Mouse (Mus musculus): Measurements from ENCODE around the gene Tnp2. TPM values are rescaled to one million over a fixed set of nuclear protein-coding genes. Genes with fewer than 3 reads are reported as not detected.
A peak's percentile ranks its signal among the peaks of the same experiment; 100 is the strongest.

Tnp2 gene
- polyA plus RNA-seq, 1 experiment from 2014 or later: not detected

DNA sequence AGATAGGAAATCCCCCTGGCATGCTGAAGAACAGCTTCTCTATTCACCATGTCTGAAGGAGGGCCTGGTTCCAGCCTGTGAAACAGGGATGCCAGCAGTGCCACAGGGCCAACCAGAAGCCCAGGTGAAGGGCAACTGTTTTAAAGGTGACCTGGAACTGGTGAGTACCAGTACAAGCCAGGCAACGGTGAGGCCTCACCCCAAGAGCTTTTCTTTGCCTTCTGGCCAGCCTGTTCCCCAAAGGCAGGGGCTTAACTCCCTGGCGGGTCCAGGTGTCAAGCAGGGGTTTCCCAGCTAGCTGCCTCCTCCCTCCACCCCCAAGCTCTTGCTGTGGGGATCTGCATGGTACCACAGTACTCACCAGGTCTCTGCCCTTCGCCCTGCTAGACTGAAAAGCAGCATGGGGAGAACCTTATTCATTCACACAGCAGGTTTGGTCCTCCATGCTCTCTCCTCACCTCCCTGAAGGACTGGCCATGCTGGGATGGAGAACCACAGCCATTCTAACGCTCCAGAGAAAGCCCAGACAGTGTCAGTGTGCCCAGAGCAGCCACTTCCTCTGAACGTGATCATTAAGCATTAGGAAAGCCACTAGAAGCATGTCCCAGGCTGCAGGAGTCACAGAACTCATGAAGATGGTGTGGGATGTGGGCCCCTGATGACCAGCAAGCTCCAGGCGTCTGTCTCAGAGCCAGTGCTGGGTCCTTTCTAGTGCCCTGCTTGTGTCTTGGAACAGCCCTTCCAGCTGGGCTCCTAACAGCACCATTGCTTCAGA, 5.9 kb downstream of the Tnp2 start:
- Histone ChIP-seq H3K36me3 (no peaks in the 10 kb centered on the region), H3K4me2 (peak overlapping the region; percentile 97), H3K4me3 (peak overlapping the region; percentile 85), H3K27ac (peak overlapping the region; percentile 74), H3K9ac (peak overlapping the region; percentile 37), H3K27me3 (no peaks in the 10 kb centered on the region), H3K9me3 (replicated peaks) (no peaks in the 10 kb centered on the region), H3K4me1 (replicated peaks) (peaks cover 68% of the 10 kb centered on the region)
- ATAC-seq (replicated peaks; ENCODE audit: insufficient number of reproducible peaks, insufficient read depth, low FRiP score, low read depth): no peak
- 43% methylated on average over 6 of the region's 6 CpGs for WGBS

- Histone ChIP-seq H3K9ac (peak overlapping the region; percentile 17; the same call in 1 of the 2 replicates), H3K27me3 (no peaks in the 10 kb centered on the region), H3K4me2 (peak overlapping the region; percentile 97), H3K36me3 (no peaks in the 10 kb centered on the region), H3K27ac (peak overlapping the region; percentile 74), H3K4me3 (peak overlapping the region; percentile 85; the same call in 1 of the 2 replicates), H3K9me3 (replicated peaks) (no peaks in the 10 kb centered on the region), H3K4me1 (replicated peaks) (peaks cover 65% of the 10 kb centered on the region)
- WGBS: 24% methylated on average over 9 of the region's 9 CpGs
- no peak for ATAC-seq (replicated peaks; ENCODE audit: insufficient number of reproducible peaks, insufficient read depth, low FRiP score, low read depth)
These were observed 6.5 kb downstream of the Tnp2 start for GRCm38 (mm10) chr16:10781862-10782371.

DNA sequence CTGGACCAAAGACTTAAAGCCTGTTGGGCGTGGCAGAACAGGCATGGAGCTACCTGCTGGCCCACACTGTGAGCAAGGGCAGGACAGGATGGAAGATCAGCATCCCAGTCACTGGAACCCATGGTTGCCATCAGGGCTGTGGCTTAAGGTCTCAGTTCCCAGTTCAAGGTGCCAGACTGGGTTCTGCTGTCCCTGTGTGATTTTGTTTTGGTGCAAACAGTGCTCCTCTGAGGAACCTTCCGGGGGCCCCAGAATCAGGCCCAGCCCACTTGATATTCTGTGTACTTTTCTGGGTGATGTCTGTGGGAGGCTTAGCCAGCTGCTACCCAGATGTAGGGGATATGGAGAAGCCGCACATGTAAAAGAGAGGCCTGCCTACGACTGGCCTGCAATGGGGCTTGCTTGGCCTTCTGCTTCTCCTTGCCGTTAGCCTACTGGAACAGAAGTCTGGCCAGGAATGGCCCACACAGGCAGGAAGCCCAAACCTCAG, 7.8 kb downstream of the Tnp2 start:
- H3K27ac ChIP-seq: peak overlapping the region; percentile 74; the same call in 1 of the 2 replicates
- WGBS: 72% methylated on average over 5 of the region's 5 CpGs

DNA sequence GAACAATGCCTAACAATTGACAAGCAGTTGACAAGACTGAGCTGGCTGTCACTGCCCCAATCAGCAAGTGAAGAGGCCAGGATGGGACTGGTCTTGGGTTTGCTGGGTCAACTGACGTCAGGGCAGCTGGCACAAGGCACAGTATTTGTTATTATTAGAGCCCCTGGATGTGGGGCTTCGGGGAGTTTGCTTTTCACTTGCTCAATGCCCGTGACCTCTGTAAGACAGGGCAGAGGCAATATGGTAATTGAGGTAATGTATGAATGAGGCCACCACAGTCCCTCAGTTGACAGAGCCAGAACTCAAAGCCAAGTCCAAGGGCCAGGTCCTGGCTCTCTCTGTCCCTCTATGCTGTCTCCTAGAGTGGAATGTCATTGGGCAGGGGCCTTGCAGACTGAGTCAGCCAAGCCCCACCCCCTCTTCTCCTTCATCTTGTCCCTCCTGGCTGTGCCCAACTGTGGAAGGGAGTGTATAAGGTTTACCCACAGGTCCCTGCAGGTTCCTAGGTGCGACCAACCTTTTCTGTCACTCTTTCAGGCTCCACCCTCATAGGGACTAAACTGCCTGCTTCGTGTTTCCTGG, 10.8 kb downstream of the Tnp2 start:
- ATAC-seq (replicated peaks; ENCODE audit: insufficient number of reproducible peaks, insufficient read depth, low FRiP score, low read depth): no peak
- no peaks in the 10 kb centered on the region for H3K27me3 ChIP-seq
- H3K4me3 ChIP-seq: no peak overlapping the region
- no peaks in the 10 kb centered on the region for H3K9me3 ChIP-seq (replicated peaks)
- H3K9ac ChIP-seq: no peak overlapping the region
- 53% methylated on average over 5 of the region's 5 CpGs for WGBS
- H3K36me3 ChIP-seq: no peaks in the 10 kb centered on the region
- H3K27ac ChIP-seq: peak overlapping the region; percentile 18; the same call in 1 of the 2 replicates
- no peak overlapping the region for H3K4me2 ChIP-seq
- peaks cover 40% of the 10 kb centered on the region for H3K4me1 ChIP-seq (replicated peaks)

More for the DNA sequence above, 7.8 kb downstream of the Tnp2 start:
- Histone ChIP-seq H3K27me3 (no peaks in the 10 kb centered on the region), H3K4me3 (no peak overlapping the region), H3K9ac (no peak overlapping the region), H3K36me3 (no peaks in the 10 kb centered on the region), H3K4me2 (no peak overlapping the region), H3K9me3 (replicated peaks) (no peaks in the 10 kb centered on the region), H3K4me1 (replicated peaks) (peaks cover 54% of the 10 kb centered on the region)
- no peak for ATAC-seq (replicated peaks; ENCODE audit: insufficient number of reproducible peaks, insufficient read depth, low FRiP score, low read depth)

GRCm38 (mm10) chr16:10776322-10776721, 12.1 kb downstream of the Tnp2 start:
- H3K27ac ChIP-seq: no peak overlapping the region
- H3K4me1 ChIP-seq (replicated peaks): peaks cover 28% of the 10 kb centered on the region
- no peaks in the 10 kb centered on the region for H3K36me3 ChIP-seq
- no peaks in the 10 kb centered on the region for H3K9me3 ChIP-seq (replicated peaks)
- no peak overlapping the region for H3K4me3 ChIP-seq
- ATAC-seq (replicated peaks; ENCODE audit: insufficient number of reproducible peaks, insufficient read depth, low FRiP score, low read depth): no peak
- no peak overlapping the region for H3K4me2 ChIP-seq
- no peak overlapping the region for H3K9ac ChIP-seq
- H3K27me3 ChIP-seq: no peaks in the 10 kb centered on the region
- WGBS: 34% methylated on average over 7 of the region's 7 CpGs

GRCm38 (mm10) chr16:10774726-10775125, 13.7 kb downstream of the Tnp2 start:
- no peak overlapping the region for H3K9ac ChIP-seq
- no peaks in the 10 kb centered on the region for H3K27me3 ChIP-seq
- no peak overlapping the region for H3K4me2 ChIP-seq
- WGBS: 44% methylated on average over 4 of the region's 4 CpGs
- no peaks in the 10 kb centered on the region for H3K9me3 ChIP-seq (replicated peaks)
- H3K27ac ChIP-seq: no peak overlapping the region
- ATAC-seq (replicated peaks; ENCODE audit: insufficient number of reproducible peaks, insufficient read depth, low FRiP score, low read depth): no peak
- no peak overlapping the region for H3K4me3 ChIP-seq
- H3K4me1 ChIP-seq (replicated peaks): peaks cover 31% of the 10 kb centered on the region
- H3K36me3 ChIP-seq: no peaks in the 10 kb centered on the region

GRCm38 (mm10) chr16:10773543-10773942, 14.9 kb downstream of the Tnp2 start:
- peaks cover 38% of the 10 kb centered on the region for H3K4me1 ChIP-seq (replicated peaks)
- H3K27me3 ChIP-seq: 0 out of 2 replicates have a peak, but pooled peaks cover 4% of the 10 kb centered on the region
- no peak overlapping the region for H3K27ac ChIP-seq
- WGBS: 73% methylated on average over 8 of the region's 8 CpGs
- no peak for ATAC-seq (replicated peaks; ENCODE audit: insufficient number of reproducible peaks, insufficient read depth, low FRiP score, low read depth)
- no peak overlapping the region for H3K4me3 ChIP-seq
- no peak overlapping the region for H3K9ac ChIP-seq
- no peaks in the 10 kb centered on the region for H3K9me3 ChIP-seq (replicated peaks)
- no peak overlapping the region for H3K4me2 ChIP-seq
- H3K36me3 ChIP-seq: no peaks in the 10 kb centered on the region

GRCm38 (mm10) chr16:10771769-10772510, 16.5 kb downstream of the Tnp2 start:
- Histone ChIP-seq H3K4me1 (replicated peaks) (peaks cover 28% of the 10 kb centered on the region), H3K9ac (no peak overlapping the region), H3K27ac (0 out of 2 replicates have a peak overlapping the region, but pooled peaks have one; percentile 9), H3K9me3 (replicated peaks) (no peaks in the 10 kb centered on the region), H3K27me3 (0 out of 2 replicates have a peak, but pooled peaks cover 4% of the 10 kb centered on the region), H3K36me3 (no peaks in the 10 kb centered on the region), H3K4me2 (no peak overlapping the region), H3K4me3 (no peak overlapping the region)
- WGBS: 68% methylated on average over 19 of the region's 19 CpGs
- ATAC-seq (replicated peaks; ENCODE audit: insufficient number of reproducible peaks, insufficient read depth, low FRiP score, low read depth): no peak

DNA sequence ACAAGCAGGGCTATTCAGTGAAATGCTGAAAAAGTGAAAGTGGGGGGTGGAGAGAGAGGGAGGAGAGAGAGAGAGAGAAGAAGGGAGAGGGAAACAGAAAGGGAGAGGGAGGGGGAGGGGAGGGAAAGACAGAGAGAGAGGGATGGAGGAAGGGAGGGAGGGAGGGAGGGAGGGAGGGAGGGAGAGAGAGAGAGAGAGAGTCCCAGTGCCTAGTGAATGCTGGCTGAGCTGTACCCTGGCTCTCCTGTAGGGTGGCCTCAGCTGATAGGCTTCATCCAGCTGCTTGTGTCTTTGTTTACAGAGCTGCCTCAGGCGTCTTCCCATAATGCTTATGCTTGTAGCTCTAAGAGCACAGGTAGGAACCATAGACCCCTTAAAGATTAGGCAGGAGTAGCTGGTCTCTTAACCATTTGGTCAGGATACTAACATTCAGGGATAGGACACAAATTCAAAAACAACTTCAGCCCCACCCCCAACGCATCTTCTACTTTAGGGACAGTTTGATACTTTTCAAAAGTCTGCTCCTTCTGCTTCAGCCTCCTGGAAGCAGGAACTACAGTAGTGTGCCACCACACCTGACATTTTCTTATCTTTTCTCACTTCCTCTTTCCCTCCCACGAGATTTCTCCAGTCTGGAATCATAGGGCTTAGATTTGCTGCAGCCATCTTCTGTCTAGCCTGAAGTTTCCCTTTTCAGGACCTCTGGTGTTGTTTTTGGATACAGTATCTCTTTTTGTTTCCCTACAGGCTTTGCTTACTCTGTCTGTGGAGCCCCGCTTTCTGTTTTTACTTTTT, 17.7 kb downstream of the Tnp2 start:
- Histone ChIP-seq H3K4me3 (no peak overlapping the region), H3K4me2 (no peak overlapping the region), H3K27me3 (0 out of 2 replicates have a peak, but pooled peaks cover 4% of the 10 kb centered on the region), H3K9me3 (replicated peaks) (no peaks in the 10 kb centered on the region), H3K9ac (no peak overlapping the region), H3K4me1 (replicated peaks) (peaks cover 28% of the 10 kb centered on the region), H3K27ac (0 out of 2 replicates have a peak overlapping the region, but pooled peaks have one; percentile 20), H3K36me3 (no peaks in the 10 kb centered on the region)
- 0 out of 2 replicates have a peak, but pooled peaks have one; percentile 15 for ATAC-seq (replicated peaks; ENCODE audit: insufficient number of reproducible peaks, insufficient read depth, low FRiP score, low read depth)
- 34% methylated on average over 4 of the region's 4 CpGs for WGBS

GRCm38 (mm10) chr16:10769661-10770060, 18.8 kb downstream of the Tnp2 start:
- Histone ChIP-seq H3K4me3 (no peak overlapping the region), H3K4me1 (replicated peaks) (peaks cover 26% of the 10 kb centered on the region), H3K9me3 (replicated peaks) (no peaks in the 10 kb centered on the region), H3K36me3 (no peaks in the 10 kb centered on the region), H3K4me2 (0 out of 2 replicates have a peak overlapping the region, but pooled peaks have one; percentile 5), H3K27me3 (0 out of 2 replicates have a peak, but pooled peaks cover 4% of the 10 kb centered on the region), H3K9ac (peak overlapping the region; percentile 25; the same call in 1 of the 2 replicates), H3K27ac (0 out of 2 replicates have a peak overlapping the region, but pooled peaks have one; percentile 2)
- WGBS: 40% methylated on average over 2 of the region's 2 CpGs
- ATAC-seq (replicated peaks; ENCODE audit: insufficient number of reproducible peaks, insufficient read depth, low FRiP score, low read depth): no peak
